In the genomic region with DNA sequence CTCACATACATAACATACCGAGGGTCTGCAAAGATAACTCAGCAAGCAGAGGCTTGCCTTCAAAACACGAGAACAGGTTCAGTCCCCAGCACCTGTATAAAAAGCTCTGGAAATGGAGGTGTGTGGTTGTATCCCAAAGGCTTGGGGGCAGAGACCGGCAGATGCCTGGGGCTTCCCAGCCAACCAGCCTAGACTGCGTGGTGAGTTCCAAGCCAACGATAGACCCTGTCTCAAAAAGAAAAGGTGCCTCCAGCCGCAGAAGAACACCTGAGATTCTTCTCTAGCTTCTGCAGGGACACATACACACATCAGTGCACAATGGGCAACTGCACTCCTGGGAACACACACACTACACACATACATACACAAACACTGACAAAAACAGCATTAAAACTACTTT, we compare ENCODE assay signal across 16 mouse cellular contexts.
"Had no signal": no experiment of that assay in that cellular context is flagged by ENCODE, and none has a peak within 500 bp of the region (broad histone marks: within the 10 kb centered on the region; RNA-seq: fewer than 3 reads in every experiment).

No protein-coding gene starts in this region.

- DNase-seq: retina, postnatal 1 day; right cerebral cortex, adult 18-20 months; right cerebral cortex, postnatal 14 days; right cerebral cortex, postnatal 25 days; right cerebral cortex, postnatal 4 days; spleen, adult 18-20 months; thymus, adult 18-20 months; thymus, adult 2 months; thymus, postnatal 14 days; thymus, postnatal 25 days; thymus, postnatal 36 days; thymus, postnatal 4 days had no signal

- H3K36me3 ChIP-seq: neural tube, embryonic 13.5 days; neural tube, embryonic 15.5 days; stomach, embryonic 15.5 days had no signal

- H3K27ac ChIP-seq: neural tube, embryonic 13.5 days; neural tube, embryonic 15.5 days; stomach, embryonic 15.5 days; stomach, postnatal 0 days had no signal

- H3K27me3 ChIP-seq: neural tube, embryonic 13.5 days; neural tube, embryonic 15.5 days; stomach, embryonic 15.5 days had no signal

- H3K4me1 ChIP-seq: neural tube, embryonic 13.5 days; neural tube, embryonic 15.5 days; stomach, embryonic 15.5 days had no signal

- H3K9me3 ChIP-seq: neural tube, embryonic 15.5 days; stomach, embryonic 15.5 days had no signal

- H3K4me3 ChIP-seq: neural tube, embryonic 13.5 days; neural tube, embryonic 15.5 days; stomach, embryonic 15.5 days had no signal
